Mouse (Mus musculus): ENCODE data around the gene Rap1gap2. TPM values are rescaled to one million over a fixed set of nuclear protein-coding genes. Genes with fewer than 3 reads are reported as not detected.

Rap1gap2 gene
- polyA plus RNA-seq, 1 experiment: 71.0 TPM

DNA sequence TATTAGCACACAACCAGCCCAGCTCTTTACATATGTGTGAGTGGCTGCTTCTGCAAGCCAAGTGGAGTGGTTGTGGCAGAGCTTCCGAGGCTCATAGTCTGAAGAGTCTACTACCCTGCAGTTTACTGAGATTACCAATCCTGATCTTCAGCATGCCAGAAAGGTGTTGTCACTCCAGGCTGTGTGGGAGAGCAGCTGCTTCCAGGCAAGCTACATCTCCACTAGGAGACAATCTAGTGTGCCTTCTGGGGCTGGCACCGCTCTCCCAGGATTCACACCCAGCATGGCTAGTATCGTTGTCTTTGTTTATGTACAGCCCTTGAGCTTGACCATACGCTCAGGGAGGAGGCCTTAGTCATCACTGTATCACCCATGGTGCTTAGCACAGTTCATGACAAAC, 191.1 kb downstream of the Rap1gap2 start:
- Histone ChIP-seq H3K27me3 (ENCODE audit: control insufficient read depth, insufficient read depth, low read length) (no peaks in the 10 kb centered on the region), H3K4me1 (ENCODE audit: control insufficient read depth, insufficient read depth, low read length) (peaks cover 2% of the 10 kb centered on the region; the same call in 1 of the 2 replicates), H3K4me3 (replicated peaks; ENCODE audit: insufficient read depth, low read depth, low read length) (no peak overlapping the region), H3K27ac (ENCODE audit: insufficient read depth, low read length) (no peak overlapping the region)
- DNase-seq: no peak
- no peak for TF ChIP-seq POLR2A (IDR thresholded peaks at IDR 0.05; ENCODE audit: borderline replicate concordance, insufficient read depth, low read length)
- no peak for TF ChIP-seq CTCF (IDR thresholded peaks at IDR 0.05; ENCODE audit: borderline replicate concordance, insufficient read depth, low read depth, low read length)
- 90% methylated on average over 4 of the region's 4 CpGs for WGBS

DNA sequence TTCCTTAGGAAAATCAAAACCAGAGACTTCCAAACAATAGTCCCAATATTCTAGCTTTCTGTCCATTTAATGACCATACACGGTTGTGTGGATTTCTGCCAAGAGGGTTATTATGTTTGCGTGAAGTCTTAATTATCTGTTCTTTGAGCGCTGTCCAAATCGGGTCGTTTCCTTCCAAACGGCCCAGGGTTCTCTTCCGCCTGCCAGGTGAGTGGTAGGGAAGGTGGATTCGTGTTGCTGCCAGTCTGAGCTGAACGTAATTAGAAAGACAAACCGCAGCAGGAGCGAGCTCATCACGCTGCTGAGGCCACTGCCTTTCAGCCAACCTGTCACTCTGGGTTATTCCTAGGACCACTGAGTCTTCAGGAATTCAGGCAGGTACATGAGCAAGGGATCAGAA, 195.0 kb downstream of the Rap1gap2 start:
- Histone ChIP-seq H3K4me3 (replicated peaks; ENCODE audit: insufficient read depth, low read depth, low read length) (no peak overlapping the region), H3K27me3 (ENCODE audit: control insufficient read depth, insufficient read depth, low read length) (no peaks in the 10 kb centered on the region), H3K27ac (ENCODE audit: insufficient read depth, low read length) (no peak overlapping the region), H3K4me1 (ENCODE audit: control insufficient read depth, insufficient read depth, low read length) (peaks cover 6% of the 10 kb centered on the region)
- no peak for TF ChIP-seq POLR2A (IDR thresholded peaks at IDR 0.05; ENCODE audit: borderline replicate concordance, insufficient read depth, low read length)
- TF ChIP-seq CTCF (IDR thresholded peaks at IDR 0.05; ENCODE audit: borderline replicate concordance, insufficient read depth, low read depth, low read length): no peak
- peak in 1 of 2 experiments; percentile 58 for DNase-seq
- WGBS: 10% methylated on average over 12 of the region's 12 CpGs

DNA sequence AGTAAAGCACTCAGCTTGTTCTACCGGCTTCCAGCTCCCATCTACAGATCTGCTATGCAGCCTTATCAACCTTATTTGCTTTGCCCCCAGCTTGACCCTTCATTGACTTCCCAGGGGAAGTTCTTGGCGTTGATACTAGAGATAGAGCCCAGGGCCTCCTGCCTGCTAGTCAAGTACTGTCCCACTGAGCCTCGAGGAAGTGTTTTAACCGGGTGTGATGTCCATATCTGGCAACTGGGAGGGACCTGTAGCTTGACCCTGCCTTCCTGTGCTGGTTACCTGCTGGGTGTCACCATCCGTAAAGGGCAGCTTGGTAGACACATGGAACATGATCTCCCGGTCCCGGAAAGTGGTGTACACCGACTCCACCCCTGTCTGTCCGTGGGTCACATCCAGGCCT, 196.6 kb downstream of the Rap1gap2 start:
- TF ChIP-seq POLR2A (IDR thresholded peaks at IDR 0.05; ENCODE audit: borderline replicate concordance, insufficient read depth, low read length) (no peak), CTCF (IDR thresholded peaks at IDR 0.05; ENCODE audit: borderline replicate concordance, insufficient read depth, low read depth, low read length) (no peak)
- H3K4me3 ChIP-seq (replicated peaks; ENCODE audit: insufficient read depth, low read depth, low read length): no peak overlapping the region
- no peak overlapping the region for H3K27ac ChIP-seq (ENCODE audit: insufficient read depth, low read length)
- H3K27me3 ChIP-seq (ENCODE audit: control insufficient read depth, insufficient read depth, low read length): no peaks in the 10 kb centered on the region
- WGBS: 89% methylated on average over 9 of the region's 9 CpGs
- no peak for DNase-seq
- peaks cover 9% of the 10 kb centered on the region for H3K4me1 ChIP-seq (ENCODE audit: control insufficient read depth, insufficient read depth, low read length)

DNA sequence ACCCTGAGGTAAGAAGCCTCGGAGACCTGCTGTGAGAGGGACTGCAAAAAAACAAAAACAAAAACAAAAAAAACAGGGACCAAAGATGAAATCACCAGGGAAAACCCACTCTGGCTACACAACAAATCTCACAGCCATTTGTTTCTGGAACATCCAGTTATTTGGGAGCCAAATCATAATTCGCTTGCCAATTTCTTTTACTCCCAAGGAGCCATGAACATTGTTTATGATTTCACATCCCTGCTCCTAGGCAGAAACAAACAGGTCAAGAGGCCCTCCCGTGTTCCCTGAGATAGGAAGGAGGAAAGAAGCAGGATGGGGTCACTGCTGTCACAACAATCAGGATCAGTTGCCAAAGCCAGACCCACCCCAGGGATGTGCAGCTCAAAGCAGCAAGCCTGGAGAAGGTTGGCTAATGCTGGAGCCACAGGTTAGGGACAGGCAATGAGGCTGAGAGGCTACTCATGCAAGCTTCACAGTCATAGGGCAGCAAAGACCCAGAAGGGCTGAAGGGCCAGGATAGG, 197.2 kb downstream of the Rap1gap2 start:
- WGBS: 79% methylated on average over 3 of the region's 3 CpGs
- H3K4me3 ChIP-seq (replicated peaks; ENCODE audit: insufficient read depth, low read depth, low read length): no peak overlapping the region

GRCm38 (mm10) chr11:74412462-74412861, 198.3 kb downstream of the Rap1gap2 start:
- no peaks in the 10 kb centered on the region for H3K27me3 ChIP-seq (ENCODE audit: control insufficient read depth, insufficient read depth, low read length)
- H3K27ac ChIP-seq (ENCODE audit: insufficient read depth, low read length): no peak overlapping the region
- no peak overlapping the region for H3K4me3 ChIP-seq (replicated peaks; ENCODE audit: insufficient read depth, low read depth, low read length)
- WGBS: 92% methylated on average over 3 of the region's 3 CpGs
- peaks cover 12% of the 10 kb centered on the region for H3K4me1 ChIP-seq (ENCODE audit: control insufficient read depth, insufficient read depth, low read length)
- TF ChIP-seq CTCF (IDR thresholded peaks at IDR 0.05; ENCODE audit: borderline replicate concordance, insufficient read depth, low read depth, low read length) (no peak), POLR2A (IDR thresholded peaks at IDR 0.05; ENCODE audit: borderline replicate concordance, insufficient read depth, low read length) (no peak)
- no peak for DNase-seq

More for the DNA sequence above, 197.2 kb downstream of the Rap1gap2 start:
- Histone ChIP-seq H3K27me3 (ENCODE audit: control insufficient read depth, insufficient read depth, low read length) (no peaks in the 10 kb centered on the region), H3K4me1 (ENCODE audit: control insufficient read depth, insufficient read depth, low read length) (peaks cover 12% of the 10 kb centered on the region), H3K27ac (ENCODE audit: insufficient read depth, low read length) (no peak overlapping the region)
- no peak for DNase-seq
- TF ChIP-seq CTCF (IDR thresholded peaks at IDR 0.05; ENCODE audit: borderline replicate concordance, insufficient read depth, low read depth, low read length) (no peak), POLR2A (IDR thresholded peaks at IDR 0.05; ENCODE audit: borderline replicate concordance, insufficient read depth, low read length) (no peak)

DNA sequence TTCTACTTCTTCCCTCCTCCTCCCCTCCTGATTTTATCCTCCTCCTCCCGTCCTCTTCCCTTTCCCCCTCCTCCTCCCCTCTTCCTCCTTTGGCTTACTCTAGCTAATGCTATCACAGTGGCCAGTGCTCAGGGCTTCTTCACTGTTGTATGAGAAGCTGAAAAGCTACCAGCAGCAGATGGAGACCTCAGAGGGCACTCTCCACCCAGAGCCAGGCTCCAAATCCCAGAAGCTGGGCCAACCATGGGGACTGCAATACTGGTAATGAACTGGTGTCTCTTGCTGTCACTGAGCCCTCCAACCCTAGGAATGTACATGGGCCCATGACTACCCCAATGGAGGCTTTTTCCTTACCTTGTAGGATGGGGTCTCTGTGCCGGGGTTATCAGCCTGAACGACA, 198.8 kb downstream of the Rap1gap2 start:
- no peak for DNase-seq
- TF ChIP-seq CTCF (IDR thresholded peaks at IDR 0.05; ENCODE audit: borderline replicate concordance, insufficient read depth, low read depth, low read length) (no peak), POLR2A (IDR thresholded peaks at IDR 0.05; ENCODE audit: borderline replicate concordance, insufficient read depth, low read length) (no peak)
- 83% methylated on average over 3 of the region's 3 CpGs for WGBS

DNA sequence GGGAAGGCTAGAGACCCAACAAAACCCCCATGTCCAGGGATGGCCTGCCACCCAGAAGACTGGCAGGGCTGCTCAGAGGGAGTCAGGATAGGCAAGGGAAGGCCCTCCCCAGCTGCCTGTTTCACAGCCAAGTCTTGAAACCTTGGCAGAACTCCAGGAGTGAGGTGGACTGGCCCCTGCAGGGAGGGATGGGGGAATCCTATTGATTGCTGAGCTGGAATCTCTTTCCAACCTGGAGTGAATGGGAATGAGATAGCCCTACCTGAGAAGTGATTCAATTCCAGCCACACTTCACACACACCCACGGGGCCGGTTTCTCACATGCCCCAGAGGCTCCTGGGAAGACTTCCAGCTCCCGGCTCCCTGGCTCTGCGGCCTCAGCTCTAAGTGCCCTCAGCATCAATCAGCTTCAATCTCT, 200.9 kb downstream of the Rap1gap2 start:
- DNase-seq: peak; percentile 39 to 49
- Histone ChIP-seq H3K4me3 (replicated peaks; ENCODE audit: insufficient read depth, low read depth, low read length) (no peak overlapping the region), H3K27me3 (ENCODE audit: control insufficient read depth, insufficient read depth, low read length) (no peaks in the 10 kb centered on the region), H3K27ac (ENCODE audit: insufficient read depth, low read length) (no peak overlapping the region), H3K4me1 (ENCODE audit: control insufficient read depth, insufficient read depth, low read length) (peaks cover 11% of the 10 kb centered on the region)
- WGBS: 43% methylated on average over 4 of the region's 4 CpGs
- TF ChIP-seq POLR2A (IDR thresholded peaks at IDR 0.05; ENCODE audit: borderline replicate concordance, insufficient read depth, low read length) (no peak), CTCF (IDR thresholded peaks at IDR 0.05; ENCODE audit: borderline replicate concordance, insufficient read depth, low read depth, low read length) (no peak)

More for the DNA sequence above, 198.8 kb downstream of the Rap1gap2 start:
- Histone ChIP-seq H3K27ac (ENCODE audit: insufficient read depth, low read length) (no peak overlapping the region), H3K27me3 (ENCODE audit: control insufficient read depth, insufficient read depth, low read length) (no peaks in the 10 kb centered on the region), H3K4me3 (replicated peaks; ENCODE audit: insufficient read depth, low read depth, low read length) (no peak overlapping the region), H3K4me1 (ENCODE audit: control insufficient read depth, insufficient read depth, low read length) (peaks cover 12% of the 10 kb centered on the region)

DNA sequence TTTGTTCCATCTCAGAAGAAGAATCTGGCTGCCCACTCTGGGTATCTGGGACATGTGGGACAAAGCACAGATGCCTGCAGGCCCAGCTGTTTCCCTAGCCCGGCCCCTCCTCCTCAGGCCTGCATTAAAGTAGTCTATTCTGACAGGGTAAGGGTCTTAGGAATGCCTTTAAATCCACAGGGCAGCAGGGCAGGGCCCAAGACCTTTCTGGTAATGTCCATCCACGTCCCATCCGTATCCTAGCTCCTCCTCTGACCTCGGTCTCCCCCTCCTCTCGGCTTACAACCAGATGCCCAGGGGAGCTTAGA, 201.3 kb downstream of the Rap1gap2 start:
- no peak overlapping the region for H3K4me3 ChIP-seq (replicated peaks; ENCODE audit: insufficient read depth, low read depth, low read length)
- DNase-seq: no peak
- no peaks in the 10 kb centered on the region for H3K27me3 ChIP-seq (ENCODE audit: control insufficient read depth, insufficient read depth, low read length)
- peaks cover 8% of the 10 kb centered on the region for H3K4me1 ChIP-seq (ENCODE audit: control insufficient read depth, insufficient read depth, low read length)
- WGBS: 62% methylated on average over 5 of the region's 5 CpGs
- TF ChIP-seq POLR2A (IDR thresholded peaks at IDR 0.05; ENCODE audit: borderline replicate concordance, insufficient read depth, low read length): no peak
- no peak overlapping the region for H3K27ac ChIP-seq (ENCODE audit: insufficient read depth, low read length)

All from cerebellum, adult 2 months (tissue).